Mouse (Mus musculus) urinary bladder, postnatal 36 days (tissue): Measurements from ENCODE around the gene Wasl.

Experiments used
- DNase-seq, 2 experiments: peaks; one replicate each; pipeline ENCODE4 v3.0.0; 2022; ENCODE audit warnings: low spot score in 2 of 2, mixed read lengths in 1 of 2

The Wasl gene

GRCm38 (mm10) chr6:24664867-24665458, at the start of gene Wasl:
TSS of gene Wasl (minus strand) at chr6:24665009.
- DNase-seq = peak; percentile 95 to 98

- DNase-seq = no peak
Observed at GRCm38 (mm10) chr6:24707499-24707898, 42.7 kb upstream of the Wasl start.

GRCm38 (mm10) chr6:24707090-24707489, 42.3 kb upstream of the Wasl start:
- no peak for DNase-seq

- DNase-seq = no peak
Observed at GRCm38 (mm10) chr6:24697216-24697615, 32.4 kb upstream of the Wasl start.

- no peak for DNase-seq
Observed at GRCm38 (mm10) chr6:24696117-24696516, 31.3 kb upstream of the Wasl start.

- DNase-seq = no peak
Observed at GRCm38 (mm10) chr6:24694455-24695410, 29.9 kb upstream of the Wasl start.

GRCm38 (mm10) chr6:24687871-24688270, 23.1 kb upstream of the Wasl start:
- no peak for DNase-seq

- no peak for DNase-seq
Observed at GRCm38 (mm10) chr6:24683113-24683512, 18.3 kb upstream of the Wasl start.

- no peak for DNase-seq
Observed at GRCm38 (mm10) chr6:24667829-24668228, 3.0 kb upstream of the Wasl start.

- no peak for DNase-seq
Observed at GRCm38 (mm10) chr6:24666248-24666647, 1.4 kb upstream of the Wasl start.

GRCm38 (mm10) chr6:24664133-24664866, 509 bp downstream of the Wasl start:
- peak; percentile 46 to 47 for DNase-seq

GRCm38 (mm10) chr6:24663196-24664132, 1.3 kb downstream of the Wasl start:
- DNase-seq = peak; percentile 14 to 37

- no peak for DNase-seq
Observed at GRCm38 (mm10) chr6:24662483-24662882, 2.3 kb downstream of the Wasl start.

- DNase-seq = no peak
Observed at GRCm38 (mm10) chr6:24661879-24662278, 2.9 kb downstream of the Wasl start.

- no peak for DNase-seq
Observed at GRCm38 (mm10) chr6:24657647-24658387, 7.0 kb downstream of the Wasl start.

GRCm38 (mm10) chr6:24656094-24656493, 8.7 kb downstream of the Wasl start:
- DNase-seq = no peak

GRCm38 (mm10) chr6:24651538-24651937, 13.3 kb downstream of the Wasl start:
- DNase-seq = no peak

- DNase-seq = no peak
Observed at GRCm38 (mm10) chr6:24650719-24651118, 14.1 kb downstream of the Wasl start.

- no peak for DNase-seq
Observed at GRCm38 (mm10) chr6:24648403-24648802, 16.4 kb downstream of the Wasl start.

- no peak for DNase-seq
Observed at GRCm38 (mm10) chr6:24647103-24647691, 17.6 kb downstream of the Wasl start.
